Mouse (Mus musculus) thymus, postnatal 0 days (tissue): ENCODE data around the gene Try5. TPM values are rescaled to one million over a fixed set of nuclear protein-coding genes. Genes with fewer than 3 reads are reported as not detected.
"Not testable (repeated sequence)": the region's sequence is repeated elsewhere in the genome, so short reads cannot be mapped to it uniquely, and the experiment has no call there.

Source experiments
- DNase-seq: peaks from one replicate; pipeline ENCODE4 v3.0.0-alpha.2; 2015; ENCODE audit warnings: low spot score
- polyA plus RNA-seq: library from polyadenylated mRNA; unstranded; fragments of >200 nt; fragmentation: Nextera tagmentation; extraction: Ambion mirVana; gene quantifications from 2 replicates; pipeline ENCODE4 v1.2.1, GENCODE M21; 2015

Gene Try5
- 0.61 and 1.0 TPM in 2 replicates for polyA plus RNA-seq

DNA sequence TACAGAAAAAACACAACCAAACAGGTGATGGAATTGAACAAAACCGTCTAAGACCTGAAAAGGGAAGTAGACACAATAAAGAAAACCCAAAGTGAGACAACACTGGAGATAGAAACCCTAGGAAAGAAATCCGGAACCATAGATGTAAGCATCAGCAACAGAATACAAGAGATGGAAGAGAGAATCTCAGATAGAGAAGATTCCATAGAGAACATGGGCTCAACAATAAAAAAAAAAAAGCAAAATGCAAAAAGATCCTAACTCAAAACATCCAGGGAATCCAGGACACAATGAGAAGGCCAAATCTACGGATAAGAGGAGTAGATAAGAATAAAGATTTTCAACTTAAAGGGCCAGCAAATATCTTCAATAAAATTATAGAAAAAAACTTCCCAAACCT lies at the start of gene Try5:
Gene Try5, minus strand, starts transcription at position 101 of the 400 bp plus-strand sequence.
- not testable (repeated sequence) for DNase-seq

DNA sequence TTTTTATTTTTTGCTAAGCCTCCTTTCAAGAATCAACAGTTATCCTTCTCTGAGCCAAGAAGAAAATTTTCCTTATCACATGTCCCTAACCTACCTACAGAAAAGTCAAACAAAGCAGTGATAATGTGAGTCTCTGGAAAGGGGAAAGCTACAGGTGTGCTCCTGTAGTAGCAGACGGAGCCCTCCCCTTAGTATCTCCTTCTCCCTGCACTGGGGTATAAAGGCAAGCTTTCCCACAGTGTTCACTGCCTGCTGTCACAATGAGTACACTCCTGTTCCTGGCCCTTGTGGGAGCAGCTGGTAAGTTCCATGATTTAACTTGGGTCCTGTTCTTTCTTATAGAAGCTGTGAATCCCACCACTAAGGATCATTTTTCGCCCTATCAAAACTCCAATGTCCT lies 37.3 kb upstream of the Try5 start, which contains the start of gene Try10:
Gene Try10, plus strand, starts transcription at position 174 of the 400 bp plus-strand sequence.
- DNase-seq = peak; percentile 1

- DNase-seq = no peak
These were observed 14.7 kb downstream of the Try5 start, which contains the start of gene Try4 for GRCm38 (mm10) chr6:41301969-41302368. TSS of gene Try4 (plus strand) at chr6:41302269.

GRCm38 (mm10) chr6:41298255-41298654 lies 18.4 kb downstream of the Try5 start:
- no peak for DNase-seq

DNA sequence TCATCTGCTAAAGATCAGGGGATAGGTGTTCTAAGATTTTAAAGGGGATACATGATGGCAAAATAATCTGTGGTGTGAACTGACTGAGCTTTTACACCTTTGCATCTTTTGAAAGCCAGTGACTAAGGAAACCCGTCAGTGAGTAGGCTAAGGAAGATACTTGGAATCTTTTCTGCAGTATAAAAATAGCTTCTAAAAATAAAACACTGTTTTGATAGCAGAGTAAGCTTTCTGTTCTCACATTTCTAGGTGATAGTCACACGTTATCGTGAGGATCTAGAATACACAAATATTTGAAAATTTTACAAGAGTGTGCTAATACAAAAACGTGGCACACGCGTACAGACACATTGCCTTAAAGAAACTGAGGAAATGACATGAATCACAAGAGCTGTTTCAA lies 50.5 kb downstream of the Try5 start:
- no peak for DNase-seq

- peak; percentile 15 for DNase-seq
These were observed 53.8 kb downstream of the Try5 start for GRCm38 (mm10) chr6:41262796-41263195.

Other genes starting within 250 kb of the Try5 start
- 0.37 and 0.61 TPM in 2 replicates for gene Try4, start 14.6 kb downstream of the Try5 start, polyA plus RNA-seq
- not detected in 2 replicates for gene Try10, start 37.3 kb upstream of the Try5 start, polyA plus RNA-seq
- not detected in 2 replicates for gene Prss3, start 60.8 kb upstream of the Try5 start, polyA plus RNA-seq
- gene Gm5771, start 75.5 kb upstream of the Try5 start, polyA plus RNA-seq = 0.98 and 1.6 TPM in 2 replicates
- gene Gm10334, start 129.3 kb upstream of the Try5 start, polyA plus RNA-seq = not detected in 2 replicates
- 0.71 and 1.2 TPM in 2 replicates for gene Prss1, start 142.1 kb upstream of the Try5 start, polyA plus RNA-seq
- gene Prss2, start 204.9 kb upstream of the Try5 start, polyA plus RNA-seq = 3.6 and 4.7 TPM in 2 replicates